8 mouse cellular contexts compared by ENCODE assay signal in the genomic region with DNA sequence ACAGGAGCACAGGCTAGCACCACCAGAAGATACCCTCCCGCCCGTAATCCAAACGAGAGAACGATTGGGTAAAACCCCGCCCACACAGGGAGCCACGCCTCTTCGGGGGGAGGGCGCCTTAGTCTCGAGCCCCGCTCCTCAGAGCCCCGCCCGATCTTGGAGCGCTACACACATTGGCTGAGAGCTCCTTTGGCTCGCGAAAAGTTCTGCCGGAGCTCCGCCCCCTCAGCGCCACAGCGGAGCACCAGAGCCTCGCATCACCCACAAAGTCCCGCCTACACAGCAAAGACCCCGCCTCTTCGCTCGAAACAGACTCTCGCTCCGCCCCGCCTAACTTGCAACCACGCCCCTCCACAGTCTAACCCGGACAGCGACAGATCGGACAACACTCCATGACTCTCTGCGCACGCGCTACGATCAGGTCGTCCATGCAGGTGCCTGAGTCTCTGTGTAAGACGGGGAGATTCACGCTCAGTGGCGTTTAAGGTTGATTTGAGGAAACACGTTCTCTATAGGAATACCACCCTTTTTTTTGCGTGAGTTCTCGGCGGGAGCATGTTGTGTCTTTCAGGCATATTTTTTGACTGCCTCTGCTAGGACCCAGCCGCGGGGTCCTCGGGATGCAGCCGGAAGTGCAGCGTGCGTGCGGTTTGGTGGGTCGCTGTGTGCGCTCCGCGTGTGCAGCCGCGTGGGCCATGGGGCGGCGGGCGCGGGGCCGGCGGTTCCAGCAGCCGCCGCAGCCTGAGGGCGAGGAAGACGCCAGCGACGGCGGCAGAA. TPM values are rescaled to one million over a fixed set of nuclear protein-coding genes. Genes with fewer than 3 reads are reported as not detected.
DNase-seq lines count a peak whose midpoint lies in the region; ATAC-seq and TF ChIP-seq lines count a peak whose summit lies in the region.

Gene Srd5a1 (minus strand): TSS at position 45 of the 777 bp plus-strand sequence.

- no peak for TF ChIP-seq RAD21 in MEL (IDR thresholded peaks at IDR 0.05; ENCODE audit: low read depth, low read length)

- WGBS in cerebellum, adult 2 months: under 1% methylated on average over 69 of the region's 69 CpGs
- WGBS in forebrain, postnatal 0 days: under 1% methylated on average over 69 of the region's 69 CpGs
- under 1% methylated on average over 69 of the region's 69 CpGs for WGBS in lung, embryonic 15.5 days

- H3K4me2 ChIP-seq in forebrain, postnatal 0 days (ENCODE audit: low read depth): peak within 1 kb of the TSS; percentile 97
- H3K4me2 ChIP-seq in lung, embryonic 15.5 days: peak within 1 kb of the TSS; percentile 78

- TF ChIP-seq CTCF in MEL (IDR thresholded peaks at IDR 0.05 in 2 of 3, conservative IDR thresholded peaks at IDR 0.05 in 1 of 3; ENCODE audit: control insufficient read depth in 1 of 3, insufficient read depth in 1 of 3, low read depth in 2 of 3, low read length in 3 of 3, poor library complexity in 1 of 3, severe bottlenecking in 1 of 3): peak in 1 of 3 experiments; percentile 22; a peak in 1 of 6 replicates
- no peak for TF ChIP-seq CTCF in cerebellum, adult 2 months (IDR thresholded peaks at IDR 0.05; ENCODE audit: borderline replicate concordance, insufficient read depth, low read depth, low read length)
- 0 out of 2 replicates have a peak, but pooled peaks have one; percentile 15 for TF ChIP-seq CTCF in forebrain, postnatal 0 days (IDR thresholded peaks at IDR 0.05; ENCODE audit: low read depth)

- TF ChIP-seq POLR2A in MEL (IDR thresholded peaks at IDR 0.05; ENCODE audit: control insufficient read depth in 1 of 2, insufficient read depth in 1 of 2, low read depth in 1 of 2, low read length in 2 of 2, poor library complexity in 1 of 2): peak; percentile 75 to 86; a peak in 3 of 4 replicates
- peak; percentile 68; the same call in 1 of the 2 replicates for TF ChIP-seq POLR2A in cerebellum, adult 2 months (IDR thresholded peaks at IDR 0.05; ENCODE audit: borderline replicate concordance, insufficient read depth, low read length)

- no peak for TF ChIP-seq EP300 in MEL (IDR thresholded peaks at IDR 0.05; ENCODE audit: low read depth in 1 of 2, low read length in 2 of 2)

- no peaks in the 10 kb centered on the region for H3K9me3 ChIP-seq in MEL (replicated peaks; ENCODE audit: insufficient read depth, low read length)
- H3K9me3 ChIP-seq in forebrain, postnatal 0 days (ENCODE audit: low read length): no peaks in the 10 kb centered on the region
- H3K9me3 ChIP-seq in lung, embryonic 15.5 days: no peaks in the 10 kb centered on the region

- ATAC-seq in forebrain, postnatal 0 days: peak; percentile 97
- ATAC-seq in lung, embryonic 15.5 days (ENCODE audit: borderline replicate concordance, extremely low read depth, low FRiP score, low TSS enrichment): peak; percentile 99

- peaks cover 33% of the 10 kb centered on the region for H3K79me2 ChIP-seq in MEL (ENCODE audit: control insufficient read depth, insufficient read depth, low read length, poor library complexity)

- H3K4me3 ChIP-seq in MEL (ENCODE audit: control insufficient read depth in 1 of 2, insufficient read depth in 1 of 2, low read depth in 2 of 2, low read length in 2 of 2): peak within 1 kb of the TSS; percentile 94 to 97
- H3K4me3 ChIP-seq in cerebellum, adult 2 months (replicated peaks; ENCODE audit: insufficient read depth, low read depth, low read length): peak within 1 kb of the TSS; percentile 83
- peak within 1 kb of the TSS; percentile 80 for H3K4me3 ChIP-seq in forebrain, postnatal 0 days (ENCODE audit: low read depth, low read length)
- peak within 1 kb of the TSS; percentile 93 for H3K4me3 ChIP-seq in lung, embryonic 15.5 days

- peak within 1 kb of the TSS; percentile 87 for H3K9ac ChIP-seq in MEL (ENCODE audit: control insufficient read depth, low read depth, low read length, poor library complexity, severe bottlenecking)
- H3K9ac ChIP-seq in forebrain, postnatal 0 days: peak within 1 kb of the TSS; percentile 75
- peak within 1 kb of the TSS; percentile 77 for H3K9ac ChIP-seq in lung, embryonic 15.5 days

- H3K4me1 ChIP-seq in MEL (ENCODE audit: control insufficient read depth in 1 of 2, insufficient read depth in 2 of 2, low read length in 2 of 2): peaks cover 6 to 38% of the 10 kb centered on the region in 2 experiments
- H3K4me1 ChIP-seq in cerebellum, adult 2 months (ENCODE audit: control insufficient read depth, insufficient read depth, low read length): no peaks in the 10 kb centered on the region
- H3K4me1 ChIP-seq in forebrain, postnatal 0 days (ENCODE audit: insufficient read depth): no peaks in the 10 kb centered on the region; the same call in 1 of the 2 replicates
- peaks cover 13% of the 10 kb centered on the region for H3K4me1 ChIP-seq in lung, embryonic 15.5 days

- peaks cover 18 to 46% of the 10 kb centered on the region in 2 experiments for H3K36me3 ChIP-seq in MEL (ENCODE audit: control insufficient read depth in 1 of 2, insufficient read depth in 2 of 2, low read length in 2 of 2)
- H3K36me3 ChIP-seq in forebrain, postnatal 0 days (ENCODE audit: insufficient read depth): peaks cover 34% of the 10 kb centered on the region
- peaks cover 30% of the 10 kb centered on the region for H3K36me3 ChIP-seq in lung, embryonic 15.5 days

- no peaks in the 10 kb centered on the region for H3K27me3 ChIP-seq in MEL (ENCODE audit: control insufficient read depth in 1 of 2, insufficient read depth in 2 of 2, low read length in 2 of 2)
- no peaks in the 10 kb centered on the region for H3K27me3 ChIP-seq in cerebellum, adult 2 months (ENCODE audit: control insufficient read depth, insufficient read depth, low read length)
- no peaks in the 10 kb centered on the region for H3K27me3 ChIP-seq in forebrain, postnatal 0 days (ENCODE audit: insufficient read depth, low read length)
- no peaks in the 10 kb centered on the region for H3K27me3 ChIP-seq in lung, embryonic 15.5 days

- H3K27ac ChIP-seq in MEL (ENCODE audit: control insufficient read depth, low read depth, low read length): peak within 1 kb of the TSS; percentile 67
- peak within 1 kb of the TSS; percentile 76 for H3K27ac ChIP-seq in cerebellum, adult 2 months (ENCODE audit: insufficient read depth, low read length)
- peak within 1 kb of the TSS; percentile 84 for H3K27ac ChIP-seq in forebrain, postnatal 0 days (ENCODE audit: low read depth, low read length)
- H3K27ac ChIP-seq in lung, embryonic 15.5 days: peak within 1 kb of the TSS; percentile 37; the same call in 1 of the 2 replicates

- peak; percentile 99 for DNase-seq in MEL (ENCODE audit: low read depth, low spot score)
- peak; percentile 99 to 100 for DNase-seq in cerebellum, adult 2 months
- peak; percentile 100 for DNase-seq in forebrain, postnatal 0 days
- peak; percentile 99 for DNase-seq in heart, postnatal 4 days
- DNase-seq in layer of hippocampus, adult 8-10 months (ENCODE audit: low spot score in 2 of 2): peak; percentile 99
- DNase-seq in ovary, adult 18-20 months (ENCODE audit: low spot score): peak; percentile 99
- DNase-seq in thymus, postnatal 0 days (ENCODE audit: low spot score): peak; percentile 100

TF ChIP-seq in MEL, 35 proteins besides CTCF, POLR2A, EP300 and RAD21 (continues in another document):
- TF ChIP-seq NRF1 (IDR thresholded peaks at IDR 0.05; ENCODE audit: insufficient read depth, low read depth, low read length, poor library complexity, severe bottlenecking): peak; percentile 94
- no peak for TF ChIP-seq CHD2 (IDR thresholded peaks at IDR 0.05; ENCODE audit: low read length)
- peak; percentile 97 for TF ChIP-seq SIN3A (IDR thresholded peaks at IDR 0.05; ENCODE audit: low read length)
- TF ChIP-seq MYC (IDR thresholded peaks at IDR 0.05; ENCODE audit: low read depth, low read length): peak; percentile 99
- TF ChIP-seq MAZ (IDR thresholded peaks at IDR 0.05; ENCODE audit: low read depth, low read length): peak; percentile 63; the same call in 1 of the 2 replicates
- peak; percentile 100 for TF ChIP-seq MAX (IDR thresholded peaks at IDR 0.05; ENCODE audit: low read length)
- TF ChIP-seq TBP (IDR thresholded peaks at IDR 0.05; ENCODE audit: low read depth, low read length): peak; percentile 87
- 0 out of 2 replicates have a peak, but pooled peaks have one; percentile 69 for TF ChIP-seq KAT2A (conservative IDR thresholded peaks at IDR 0.05; ENCODE audit: low read depth, low read length)
- TF ChIP-seq POLR2AphosphoS5 (IDR thresholded peaks at IDR 0.05; ENCODE audit: borderline replicate concordance, low read depth, low read length): no peak
- peak; percentile 74 for TF ChIP-seq NELFE (IDR thresholded peaks at IDR 0.05; ENCODE audit: low read depth, low read length)
- TF ChIP-seq SMC3 (IDR thresholded peaks at IDR 0.05; ENCODE audit: low read depth, low read length): no peak
- TF ChIP-seq TCF12 (IDR thresholded peaks at IDR 0.05; ENCODE audit: low read depth, low read length): peak; percentile 56; the same call in 1 of the 2 replicates
- peak; percentile 99 for TF ChIP-seq MXI1 (IDR thresholded peaks at IDR 0.05; ENCODE audit: low read depth, low read length)
- TF ChIP-seq ZMIZ1 (IDR thresholded peaks at IDR 0.05; ENCODE audit: low read depth, low read length): no peak
- peak; percentile 91 for TF ChIP-seq ELF1 (IDR thresholded peaks at IDR 0.05; ENCODE audit: low read depth, low read length)
- TF ChIP-seq ZNF384 (IDR thresholded peaks at IDR 0.05; ENCODE audit: low read depth, low read length): no peak
- TF ChIP-seq POLR2AphosphoS2 (IDR thresholded peaks at IDR 0.05; ENCODE audit: low read length): peak; percentile 39; the same call in 1 of the 2 replicates
- peak; percentile 92 for TF ChIP-seq HCFC1 (IDR thresholded peaks at IDR 0.05; ENCODE audit: low read depth, low read length)
- TF ChIP-seq BHLHE40 (IDR thresholded peaks at IDR 0.05; ENCODE audit: borderline replicate concordance, low read depth, low read length): no peak; the same call in 1 of the 2 replicates
- TF ChIP-seq CHD1 (IDR thresholded peaks at IDR 0.05; ENCODE audit: low read depth, low read length): no peak
- no peak for TF ChIP-seq MAFK (IDR thresholded peaks at IDR 0.05; ENCODE audit: borderline replicate concordance, low read depth, low read length)

RNA-seq across cellular contexts. Expression of gene Srd5a1, which starts in this region (rescaled TPM):
- 4.0 and 7.7 TPM in 2 replicates for total RNA-seq in MEL (2012; rRNA removed)
- 10 to 100 TPM in 1 of 2 experiments, not detected in 1; 10.5 TPM for polyA plus RNA-seq in MEL (2012; ENCODE audit: insufficient read depth in 1 of 2, insufficient read length in 2 of 2, low read depth in 1 of 2, low replicate concordance in 2 of 2, missing spikeins in 1 of 2)
- 12.3 and 14.9 TPM in 2 replicates for polyA plus RNA-seq in cerebellum, adult 2 months (2012; rRNA removed)
- total RNA-seq in forebrain, postnatal 0 days (2014; rRNA removed): 16.2 TPM in 2 replicates
- 24.3 and 37.2 TPM in 2 replicates for polyA plus RNA-seq in forebrain, postnatal 0 days (2015; fragmentation: Nextera tagmentation; extraction: Ambion mirVana)
- 1 to 10 TPM; 2.4 to 2.7 TPM for total RNA-seq in heart, postnatal 4 days (2021)
- 10 to 100 TPM in 1 of 4 experiments, 1 to 10 TPM in 3; 8.0 to 10.7 (median 8.9) TPM for total RNA-seq in layer of hippocampus, adult 8-10 months (2022)
- polyA plus RNA-seq in lung, embryonic 15.5 days (2015; fragmentation: Nextera tagmentation; extraction: Ambion mirVana): 23.5 and 29.9 TPM in 2 replicates
- 7.6 and 8.4 TPM in 2 replicates for polyA plus RNA-seq in thymus, postnatal 0 days (2015; fragmentation: Nextera tagmentation; extraction: Ambion mirVana)

Comparison
In these comparisons a context has a peak if more than half of its experiments do, and no peak if none do; other contexts are left out.
1. Peak in every context shown above with its lines: DNase-seq, ATAC-seq, H3K4me3 ChIP-seq and H3K27ac ChIP-seq.